Mouse (Mus musculus): ENCODE measurements around the gene Nt5dc3.

- no peak for TF ChIP-seq CTCF (conservative IDR thresholded peaks at IDR 0.05; ENCODE audit: insufficient read depth, insufficient read length, low read depth, low read length)
- TF ChIP-seq POLR2A (IDR thresholded peaks at IDR 0.05; ENCODE audit: low read depth, low read length): no peak
These were observed 70.7 kb downstream of the Nt5dc3 start for GRCm38 (mm10) chr10:86849508-86849907.
